In the genomic region with DNA sequence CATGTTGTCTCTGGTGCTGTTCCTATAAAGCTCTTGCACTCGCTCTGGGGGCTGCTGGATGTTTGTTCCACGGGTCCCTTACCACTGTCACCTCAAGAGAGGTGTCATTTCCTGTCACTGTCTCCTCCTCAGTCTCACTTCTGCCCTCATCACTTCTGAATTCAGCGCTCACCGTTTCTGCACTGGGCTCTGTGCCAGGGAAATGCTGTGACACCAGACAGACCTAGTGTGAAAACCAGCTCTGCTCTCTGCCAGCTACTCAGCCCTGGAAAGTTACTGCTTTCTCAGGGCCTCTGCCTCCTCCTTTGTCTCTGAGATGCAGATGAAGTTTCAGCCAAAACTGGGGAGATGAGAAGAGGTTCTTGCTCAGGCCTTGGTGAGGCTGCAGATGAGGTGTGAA, we compare ENCODE assay signal across 8 mouse cellular contexts. TPM values are rescaled to one million over a fixed set of nuclear protein-coding genes. Genes with fewer than 3 reads are reported as not detected.
A peak's percentile ranks its signal among the peaks of the same experiment; 100 is the strongest.
DNase-seq lines count a peak whose midpoint lies in the region; ATAC-seq and TF ChIP-seq lines count a peak whose summit lies in the region.

No protein-coding gene starts in this region.

- TF ChIP-seq POLR2A in brain, embryonic 14.5 days (IDR thresholded peaks at IDR 0.05; ENCODE audit: borderline replicate concordance, extremely low read depth, insufficient read depth, insufficient read length, poor library complexity, severe bottlenecking): no peak

- 3% methylated on average over 4 of the region's 4 CpGs for WGBS in heart, embryonic 15.5 days
- 28% methylated on average over 4 of the region's 4 CpGs for WGBS in intestine, embryonic 16.5 days

- peaks cover 11% of the 10 kb centered on the region for H3K4me1 ChIP-seq in heart, embryonic 15.5 days (replicated peaks)
- H3K4me1 ChIP-seq in intestine, embryonic 16.5 days (ENCODE audit: control insufficient read depth, insufficient read depth, low read length): no peaks in the 10 kb centered on the region

- H3K36me3 ChIP-seq in heart, embryonic 15.5 days: no peaks in the 10 kb centered on the region
- H3K36me3 ChIP-seq in intestine, embryonic 16.5 days (ENCODE audit: control insufficient read depth, insufficient read depth, low read length): no peaks in the 10 kb centered on the region

- no peak for TF ChIP-seq CTCF in brain, embryonic 14.5 days (IDR thresholded peaks at IDR 0.05; ENCODE audit: borderline replicate concordance, extremely low read depth, insufficient read depth, insufficient read length)

- no peak overlapping the region for H3K4me2 ChIP-seq in heart, embryonic 15.5 days
- H3K4me2 ChIP-seq in intestine, embryonic 16.5 days (ENCODE audit: low read depth, low read length): no peak overlapping the region

- peak overlapping the region; percentile 30; the same call in 1 of the 2 replicates for H3K27ac ChIP-seq in heart, embryonic 15.5 days
- no peak overlapping the region for H3K27ac ChIP-seq in intestine, embryonic 16.5 days (ENCODE audit: low read length)

- no peak for DNase-seq in heart, adult 8-10 months (ENCODE audit: low spot score)
- DNase-seq in 416B (ENCODE audit: low read depth): peak; percentile 4
- DNase-seq in brain, embryonic 14.5 days (ENCODE audit: low read depth): peak; percentile 75
- peak; percentile 40 to 73 for DNase-seq in left cerebral cortex, adult 8-10 months (ENCODE audit: low spot score in 2 of 2)
- DNase-seq in urinary bladder, postnatal 10 days (ENCODE audit: low spot score): no peak
- DNase-seq in c-Kit-positive CD71-positive TER-119-positive erythroid progenitor cells, embryonic 14.5 days (ENCODE audit: low spot score): no peak

- no peak overlapping the region for H3K4me3 ChIP-seq in heart, embryonic 15.5 days
- H3K4me3 ChIP-seq in intestine, embryonic 16.5 days (ENCODE audit: low read length): no peak overlapping the region

- no peak overlapping the region for H3K9ac ChIP-seq in heart, embryonic 15.5 days
- H3K9ac ChIP-seq in intestine, embryonic 16.5 days (ENCODE audit: low read depth, low read length): no peak overlapping the region

- no peaks in the 10 kb centered on the region for H3K9me3 ChIP-seq in heart, embryonic 15.5 days (replicated peaks)
- no peaks in the 10 kb centered on the region for H3K9me3 ChIP-seq in intestine, embryonic 16.5 days (ENCODE audit: control insufficient read depth, low read length)

- H3K27me3 ChIP-seq in heart, embryonic 15.5 days: peaks cover 20% of the 10 kb centered on the region
- no peaks in the 10 kb centered on the region for H3K27me3 ChIP-seq in intestine, embryonic 16.5 days (replicated peaks; ENCODE audit: control insufficient read depth, insufficient read depth, low read length)

- ATAC-seq in heart, embryonic 15.5 days (replicated peaks; ENCODE audit: insufficient number of reproducible peaks, insufficient read depth, low FRiP score, low read depth): peak; percentile 38; the same call in 1 of the 2 replicates
- no peak for ATAC-seq in intestine, embryonic 16.5 days

RNA-seq across cellular contexts. Expression of gene Serpina12, which starts 12.8 kb away (rescaled TPM):
- polyA plus RNA-seq in heart, embryonic 15.5 days (2015; fragmentation: Nextera tagmentation; extraction: Ambion mirVana): not detected in 2 replicates
- total RNA-seq in heart, adult 8-10 months (2022): not detected
- polyA plus RNA-seq in brain, embryonic 14.5 days (2012; rRNA removed): not detected in 2 replicates
- not detected for total RNA-seq in left cerebral cortex, adult 8-10 months (2022)
- not detected in 2 replicates for polyA plus RNA-seq in intestine, embryonic 16.5 days (2015; fragmentation: Nextera tagmentation; extraction: Ambion mirVana)

RNA-seq across cellular contexts. Expression of gene Serpina9, which starts 43.5 kb away (rescaled TPM):
- polyA plus RNA-seq in heart, embryonic 15.5 days (2015; fragmentation: Nextera tagmentation; extraction: Ambion mirVana): 0.18 and 0.33 TPM in 2 replicates
- under 1 TPM in 3 of 4 experiments, not detected in 1; 0.08 to 0.11 (median 0.09) TPM for total RNA-seq in heart, adult 8-10 months (2022)
- polyA plus RNA-seq in brain, embryonic 14.5 days (2012; rRNA removed): 0.04 TPM in 1 of 2 replicates, not detected in the other
- 10 to 100 TPM; 14.6 to 17.7 (median 15.5) TPM for total RNA-seq in left cerebral cortex, adult 8-10 months (2022)
- 0.04 TPM in 1 of 2 replicates, not detected in the other for polyA plus RNA-seq in intestine, embryonic 16.5 days (2015; fragmentation: Nextera tagmentation; extraction: Ambion mirVana)

RNA-seq across cellular contexts. Expression of gene Serpina5, which starts 43.9 kb away (rescaled TPM):
- not detected in 2 replicates for polyA plus RNA-seq in heart, embryonic 15.5 days (2015; fragmentation: Nextera tagmentation; extraction: Ambion mirVana)
- total RNA-seq in heart, adult 8-10 months (2022): not detected
- polyA plus RNA-seq in brain, embryonic 14.5 days (2012; rRNA removed): not detected in 2 replicates
- not detected for total RNA-seq in left cerebral cortex, adult 8-10 months (2022)
- 0.06 and 0.10 TPM in 2 replicates for polyA plus RNA-seq in intestine, embryonic 16.5 days (2015; fragmentation: Nextera tagmentation; extraction: Ambion mirVana)

RNA-seq across cellular contexts. Expression of gene Serpina3a, which starts 55.5 kb away (rescaled TPM):
- not detected in 2 replicates for polyA plus RNA-seq in heart, embryonic 15.5 days (2015; fragmentation: Nextera tagmentation; extraction: Ambion mirVana)
- total RNA-seq in heart, adult 8-10 months (2022): not detected
- polyA plus RNA-seq in brain, embryonic 14.5 days (2012; rRNA removed): not detected in 2 replicates
- not detected for total RNA-seq in left cerebral cortex, adult 8-10 months (2022)
- polyA plus RNA-seq in intestine, embryonic 16.5 days (2015; fragmentation: Nextera tagmentation; extraction: Ambion mirVana): not detected in 2 replicates

Comparison
In these comparisons a context has a peak if more than half of its experiments do, and no peak if none do; other contexts are left out.
1. DNase-seq: peak in 416B (single experiment), brain, embryonic 14.5 days (single experiment) and left cerebral cortex, adult 8-10 months (2 of 2); none in heart, adult 8-10 months (single experiment), urinary bladder, postnatal 10 days (single experiment) and c-Kit-positive CD71-positive TER-119-positive erythroid progenitor cells, embryonic 14.5 days (single experiment).